8 mouse cellular contexts compared by ENCODE assay signal in the genomic region with DNA sequence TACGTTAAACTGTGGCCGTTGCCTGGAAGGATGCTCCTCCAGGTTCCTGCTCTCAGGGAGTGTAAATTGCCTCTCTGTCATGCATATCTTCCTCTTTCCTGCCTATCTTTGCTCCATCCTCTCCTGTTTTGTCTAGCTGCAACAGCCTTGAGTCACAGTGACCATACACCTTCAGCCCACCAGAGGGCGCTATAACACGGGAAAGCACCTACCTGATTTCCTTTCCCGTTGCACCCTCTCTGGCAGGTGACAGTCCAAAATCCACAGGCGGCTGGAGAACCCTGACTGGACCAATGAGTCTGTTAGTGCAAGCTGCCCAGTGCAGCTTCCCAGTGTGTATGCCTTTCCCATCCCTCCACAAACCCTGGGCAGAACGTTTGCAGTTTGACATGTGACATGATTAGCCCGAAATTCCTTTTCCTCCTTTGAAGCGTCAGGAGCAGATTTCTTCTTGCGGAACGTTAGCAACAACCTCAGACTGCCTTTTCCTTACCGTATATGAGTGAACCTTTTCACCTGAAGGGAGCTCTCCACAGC. TPM values are rescaled to one million over a fixed set of nuclear protein-coding genes. Genes with fewer than 3 reads are reported as not detected.
A peak's percentile ranks its signal among the peaks of the same experiment; 100 is the strongest.
DNase-seq lines count a peak whose midpoint lies in the region; ATAC-seq and TF ChIP-seq lines count a peak whose summit lies in the region.

No protein-coding gene starts in this region.

- H3K4me3 ChIP-seq in forebrain, embryonic 11.5 days (ENCODE audit: low read depth, low read length), result no peak overlapping the region
- H3K4me3 ChIP-seq in forebrain, embryonic 12.5 days (replicated peaks), result no peak overlapping the region
- no peak overlapping the region for H3K4me3 ChIP-seq in embryonic fibroblast, embryonic 13.5 days (ENCODE audit: insufficient read depth, low read length)
- no peak overlapping the region for H3K4me3 ChIP-seq in midbrain, embryonic 11.5 days (ENCODE audit: low read depth, low read length)

- no peak for TF ChIP-seq POLR2A in embryonic fibroblast, embryonic 13.5 days (IDR thresholded peaks at IDR 0.05; ENCODE audit: low read depth, low read length)

- ATAC-seq in forebrain, embryonic 11.5 days (replicated peaks; ENCODE audit: low FRiP score), result no peak
- ATAC-seq in forebrain, embryonic 12.5 days (ENCODE audit: low FRiP score), result no peak
- ATAC-seq in midbrain, embryonic 11.5 days (ENCODE audit: low FRiP score), result no peak

- no peaks in the 10 kb centered on the region for H3K27me3 ChIP-seq in forebrain, embryonic 11.5 days (ENCODE audit: control insufficient read depth, insufficient read depth, low read length)
- H3K27me3 ChIP-seq in forebrain, embryonic 12.5 days, result peaks cover 29% of the 10 kb centered on the region; the same call in 1 of the 2 replicates
- no peaks in the 10 kb centered on the region for H3K27me3 ChIP-seq in midbrain, embryonic 11.5 days (ENCODE audit: control insufficient read depth, insufficient read depth, low read length)

- intact Hi-C loops in heart, postnatal 10 days (cut with DNase I), result loop anchor here (1.0 to 5.0 kb wide), 3 partner anchors 255 to 422 kb away; a partner anchor contains a TSS

- WGBS in forebrain, embryonic 11.5 days, result 38% methylated on average over 12 of the region's 12 CpGs
- WGBS in forebrain, embryonic 12.5 days, result 38% methylated on average over 12 of the region's 12 CpGs
- WGBS in midbrain, embryonic 11.5 days, result 28% methylated on average over 12 of the region's 12 CpGs

- H3K9me3 ChIP-seq in forebrain, embryonic 11.5 days (ENCODE audit: control insufficient read depth, low read length), result no peaks in the 10 kb centered on the region
- no peaks in the 10 kb centered on the region for H3K9me3 ChIP-seq in forebrain, embryonic 12.5 days
- H3K9me3 ChIP-seq in midbrain, embryonic 11.5 days (ENCODE audit: control insufficient read depth, low read length), result no peaks in the 10 kb centered on the region

- H3K9ac ChIP-seq in forebrain, embryonic 11.5 days (ENCODE audit: low read length), result no peak overlapping the region
- H3K9ac ChIP-seq in forebrain, embryonic 12.5 days, result no peak overlapping the region
- no peak overlapping the region for H3K9ac ChIP-seq in midbrain, embryonic 11.5 days (ENCODE audit: low read length)

- DNase-seq in forebrain, embryonic 11.5 days (ENCODE audit: low spot score), result peak; percentile 86
- peak; percentile 90 for DNase-seq in brain, adult 2 months (ENCODE audit: low read depth, low spot score)
- DNase-seq in heart, postnatal 10 days, result peak; percentile 79 to 89
- DNase-seq in layer of hippocampus, postnatal 25 days (ENCODE audit: extremely low spot score in 1 of 2, low spot score in 1 of 2), result peak; percentile 71 to 89
- DNase-seq in midbrain, embryonic 11.5 days (ENCODE audit: low spot score, missing footprints), result peak; percentile 92
- DNase-seq in spleen, postnatal 10 days (ENCODE audit: low spot score in 2 of 2), result peak; percentile 65 to 84

- no peak overlapping the region for H3K27ac ChIP-seq in forebrain, embryonic 11.5 days (ENCODE audit: low read depth, low read length)
- H3K27ac ChIP-seq in forebrain, embryonic 12.5 days, result no peak overlapping the region
- H3K27ac ChIP-seq in embryonic fibroblast, embryonic 13.5 days (ENCODE audit: insufficient read depth, low read length), result no peak overlapping the region
- H3K27ac ChIP-seq in midbrain, embryonic 11.5 days (ENCODE audit: low read depth, low read length), result no peak overlapping the region

- no peaks in the 10 kb centered on the region for H3K4me1 ChIP-seq in forebrain, embryonic 11.5 days (replicated peaks; ENCODE audit: control insufficient read depth, insufficient read depth, low read length)
- peaks cover 3% of the 10 kb centered on the region; the same call in 1 of the 2 replicates for H3K4me1 ChIP-seq in forebrain, embryonic 12.5 days
- H3K4me1 ChIP-seq in embryonic fibroblast, embryonic 13.5 days (ENCODE audit: control insufficient read depth, insufficient read depth, low read length), result no peaks in the 10 kb centered on the region
- no peaks in the 10 kb centered on the region for H3K4me1 ChIP-seq in midbrain, embryonic 11.5 days (ENCODE audit: control insufficient read depth, insufficient read depth, low read length)

- H3K4me2 ChIP-seq in forebrain, embryonic 11.5 days (ENCODE audit: low read depth, low read length, severe bottlenecking), result no peak overlapping the region
- H3K4me2 ChIP-seq in forebrain, embryonic 12.5 days, result no peak overlapping the region
- H3K4me2 ChIP-seq in midbrain, embryonic 11.5 days, result no peak overlapping the region

- peak; percentile 92 for TF ChIP-seq CTCF in embryonic fibroblast, embryonic 13.5 days (IDR thresholded peaks at IDR 0.05; ENCODE audit: borderline replicate concordance, insufficient read depth, low read length)

- H3K36me3 ChIP-seq in forebrain, embryonic 11.5 days (ENCODE audit: control insufficient read depth, insufficient read depth, low read length), result no peaks in the 10 kb centered on the region
- no peaks in the 10 kb centered on the region for H3K36me3 ChIP-seq in forebrain, embryonic 12.5 days (replicated peaks)
- no peaks in the 10 kb centered on the region for H3K36me3 ChIP-seq in midbrain, embryonic 11.5 days (ENCODE audit: control insufficient read depth, insufficient read depth, low read length)

RNA-seq across cellular contexts. Expression of a gene that starts 48.1 kb away (rescaled TPM):
- 0.35 and 0.45 TPM in 2 replicates for polyA plus RNA-seq in forebrain, embryonic 11.5 days (2014; fragmentation: Nextera tagmentation; extraction: Ambion mirVana)
- polyA plus RNA-seq in forebrain, embryonic 12.5 days (2016; fragmentation: Nextera tagmentation; extraction: Ambion mirVana), result 0.57 and 0.72 TPM in 2 replicates
- 1.2 and 2.4 TPM in 2 replicates for polyA plus RNA-seq in embryonic fibroblast, embryonic 13.5 days (2011; ENCODE audit: insufficient read length, low read depth, missing spikeins)
- 10 to 100 TPM; 23.8 to 24.3 TPM for total RNA-seq in heart, postnatal 10 days (2021)
- total RNA-seq in layer of hippocampus, postnatal 25 days (2021), result 10 to 100 TPM; 72.1 to 76.1 TPM
- 0.18 and 0.46 TPM in 2 replicates for polyA plus RNA-seq in midbrain, embryonic 11.5 days (2014; fragmentation: Nextera tagmentation; extraction: Ambion mirVana)
